Mouse (Mus musculus) kidney, postnatal 4 days (tissue): ENCODE data around the gene Pmf1.
"Not testable (repeated sequence)": the region's sequence is repeated elsewhere in the genome, so short reads cannot be mapped to it uniquely, and the experiment has no call there.

Source experiments
- DNase-seq, 2 experiments: peaks; one replicate each; pipeline ENCODE4 v3.0.0; 2021; ENCODE audit warnings: mixed read lengths in 2 of 2

Pmf1 gene

GRCm38 (mm10) chr3:88393776-88394375, 16.3 kb downstream of the Pmf1 start:
- no peak for DNase-seq

GRCm38 (mm10) chr3:88384364-88384763, 25.8 kb downstream of the Pmf1 start, which contains the start of gene Bglap:
Gene Bglap, minus strand, starts transcription at chr3:88384464.
- no peak for DNase-seq

- DNase-seq: not testable (repeated sequence)
Measured at GRCm38 (mm10) chr3:88382383-88382782, 27.7 kb downstream of the Pmf1 start.

- peak; percentile 59 to 71 for DNase-seq
Measured at GRCm38 (mm10) chr3:88381389-88382315, 28.5 kb downstream of the Pmf1 start.

GRCm38 (mm10) chr3:88378599-88378998, 31.5 kb downstream of the Pmf1 start, which contains the start of gene Bglap2:
Gene Bglap2, minus strand, starts transcription at chr3:88378699.
- not testable (repeated sequence) for DNase-seq

GRCm38 (mm10) chr3:88376644-88377043, 33.5 kb downstream of the Pmf1 start:
- not testable (repeated sequence) for DNase-seq

GRCm38 (mm10) chr3:88375750-88376626, 34.1 kb downstream of the Pmf1 start:
- DNase-seq: peak; percentile 48 to 64

GRCm38 (mm10) chr3:88372643-88373042, 37.5 kb downstream of the Pmf1 start, which contains the start of gene Bglap3:
Gene Bglap3, minus strand, starts transcription at chr3:88372743.
- DNase-seq: not testable (repeated sequence)

- DNase-seq: not testable (repeated sequence)
Measured at GRCm38 (mm10) chr3:88368511-88368910, 41.6 kb downstream of the Pmf1 start.

GRCm38 (mm10) chr3:88367517-88367916, 42.6 kb downstream of the Pmf1 start:
- not testable (repeated sequence) for DNase-seq

GRCm38 (mm10) chr3:88366830-88367428, 43.2 kb downstream of the Pmf1 start:
- peak; percentile 70 to 76 for DNase-seq

- DNase-seq: no peak
Measured at GRCm38 (mm10) chr3:88365705-88366361, 44.3 kb downstream of the Pmf1 start.

- peak; percentile 88 to 90 for DNase-seq
Measured at GRCm38 (mm10) chr3:88364337-88364736, 45.8 kb downstream of the Pmf1 start, which contains the start of gene Paqr6. Gene Paqr6, plus strand, starts transcription at chr3:88364584.

GRCm38 (mm10) chr3:88363700-88364099, 46.4 kb downstream of the Pmf1 start:
- no peak for DNase-seq

GRCm38 (mm10) chr3:88361612-88362313, 48.4 kb downstream of the Pmf1 start:
- DNase-seq: no peak

- no peak for DNase-seq
Measured at GRCm38 (mm10) chr3:88361096-88361495, 49.0 kb downstream of the Pmf1 start.

- no peak for DNase-seq
Measured at GRCm38 (mm10) chr3:88359989-88360388, 50.1 kb downstream of the Pmf1 start.

- no peak for DNase-seq
Measured at GRCm38 (mm10) chr3:88359584-88359983, 50.5 kb downstream of the Pmf1 start.

- DNase-seq: peak in 1 of 2 experiments; percentile 22
Measured at GRCm38 (mm10) chr3:88354396-88355165, 55.5 kb downstream of the Pmf1 start.

- no peak for DNase-seq
Measured at GRCm38 (mm10) chr3:88352907-88353306, 57.2 kb downstream of the Pmf1 start.
